Mouse (Mus musculus) small intestine, adult 2 months (tissue): ENCODE measurements around the gene Neurl1a.

ENCODE experiments used
- CTCF ChIP-seq: fragments of 200-500 bp; IDR thresholded peaks from 2 replicates; pipeline ENCODE4 v1.5.1; 2012; ENCODE audit warnings: low read depth, mild to moderate bottlenecking, control low read depth, inconsistent platforms, low read length, moderate library complexity, mixed read lengths; ENCODE audit not compliant: insufficient replicate concordance, insufficient read length; ENCODE audit errors: extremely low read depth
- POLR2A ChIP-seq: fragments of 200-500 bp; IDR thresholded peaks from 2 replicates; pipeline ENCODE4 v1.6.1; 2012; ENCODE audit warnings: low read depth, mild to moderate bottlenecking, control low read depth, inconsistent platforms, low read length, moderate library complexity

DNA sequence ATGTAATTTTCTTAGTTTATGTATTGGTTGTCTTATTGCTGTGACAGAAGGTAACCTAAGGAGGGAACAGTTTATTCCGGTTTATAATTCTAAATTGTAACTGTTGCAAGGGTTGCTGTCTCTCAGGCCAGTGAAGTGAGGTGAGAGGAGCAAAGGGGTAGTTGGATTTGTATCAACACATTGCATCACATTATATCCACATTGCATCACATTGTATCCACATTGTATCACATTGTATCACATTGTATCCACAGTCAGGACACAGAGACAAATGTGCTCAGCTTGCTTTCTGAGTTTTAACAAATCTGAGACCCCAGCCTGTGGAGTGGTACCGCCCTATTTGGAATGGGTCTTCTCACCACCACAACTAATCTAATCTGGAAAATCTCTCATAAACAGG lies 41.6 kb downstream of the Neurl1a start:
- no peak for TF ChIP-seq POLR2A
- no peak for TF ChIP-seq CTCF
